Mouse (Mus musculus): Measurements from ENCODE around the gene Asb16.

Asb16 gene

GRCm38 (mm10) chr11:102285095-102285834 is 16.7 kb downstream of the Asb16 start:
- DNase-seq (ENCODE audit: low read depth, low spot score) = no peak

- no peak for DNase-seq (ENCODE audit: low read depth, low spot score)
These were observed 18.9 kb downstream of the Asb16 start for GRCm38 (mm10) chr11:102287485-102287884.

DNA sequence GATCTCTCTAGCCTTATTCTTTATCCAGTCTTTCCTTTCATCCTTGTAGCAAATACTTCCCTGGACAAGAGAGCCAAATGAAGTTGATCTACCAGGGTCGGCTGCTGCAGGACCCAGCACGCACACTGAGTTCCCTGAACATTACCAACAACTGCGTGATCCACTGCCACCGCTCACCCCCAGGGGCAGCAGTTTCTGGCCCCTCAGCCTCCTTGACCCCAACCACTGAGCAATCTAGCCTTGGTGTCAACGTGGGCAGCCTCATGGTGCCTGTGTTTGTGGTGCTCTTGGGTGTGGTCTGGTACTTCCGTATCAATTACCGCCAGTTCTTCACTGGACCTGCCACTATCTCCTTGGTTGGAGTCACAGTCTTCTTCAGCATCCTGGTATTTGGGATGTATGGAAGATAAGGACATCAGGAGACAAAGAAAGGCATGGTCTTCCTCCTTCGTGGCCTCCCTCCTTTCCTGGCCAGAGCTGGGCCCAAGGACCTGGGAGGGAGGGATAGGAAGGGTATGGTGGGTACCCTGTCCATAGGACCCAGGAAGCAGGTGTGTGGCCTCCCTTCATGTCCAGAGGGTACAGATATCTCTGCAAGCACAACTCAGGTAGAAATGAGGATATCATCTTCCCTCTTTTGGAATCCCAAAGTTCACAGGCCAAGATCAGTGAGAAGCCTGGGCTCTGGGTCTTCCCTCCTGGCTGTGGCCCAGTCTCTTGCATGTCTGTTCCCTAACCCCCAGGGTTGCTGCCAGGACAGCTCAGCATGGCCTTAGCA is 19.7 kb downstream of the Asb16 start:
- no peak for DNase-seq (ENCODE audit: low read depth, low spot score)

DNA sequence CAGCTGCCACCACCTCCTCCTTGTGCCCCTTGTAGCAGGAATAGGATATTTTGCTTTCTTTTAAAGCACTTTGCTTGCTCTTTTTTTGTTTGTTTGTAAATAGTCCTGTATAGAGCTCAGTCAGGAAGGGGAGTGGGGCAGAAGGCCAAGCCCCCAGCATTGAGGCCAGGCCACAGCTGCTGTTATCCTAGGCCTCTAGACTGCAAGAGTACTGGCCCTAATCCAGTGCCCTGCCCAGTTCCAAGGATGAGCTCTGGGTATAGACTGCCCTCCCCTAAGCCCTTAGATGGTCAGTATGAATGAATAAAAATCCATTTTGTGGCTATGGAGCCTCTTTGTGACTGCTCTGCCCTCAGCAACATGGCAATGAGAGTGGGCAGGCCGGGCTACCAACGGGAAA is 20.4 kb downstream of the Asb16 start:
- DNase-seq (ENCODE audit: low read depth, low spot score) = no peak

DNA sequence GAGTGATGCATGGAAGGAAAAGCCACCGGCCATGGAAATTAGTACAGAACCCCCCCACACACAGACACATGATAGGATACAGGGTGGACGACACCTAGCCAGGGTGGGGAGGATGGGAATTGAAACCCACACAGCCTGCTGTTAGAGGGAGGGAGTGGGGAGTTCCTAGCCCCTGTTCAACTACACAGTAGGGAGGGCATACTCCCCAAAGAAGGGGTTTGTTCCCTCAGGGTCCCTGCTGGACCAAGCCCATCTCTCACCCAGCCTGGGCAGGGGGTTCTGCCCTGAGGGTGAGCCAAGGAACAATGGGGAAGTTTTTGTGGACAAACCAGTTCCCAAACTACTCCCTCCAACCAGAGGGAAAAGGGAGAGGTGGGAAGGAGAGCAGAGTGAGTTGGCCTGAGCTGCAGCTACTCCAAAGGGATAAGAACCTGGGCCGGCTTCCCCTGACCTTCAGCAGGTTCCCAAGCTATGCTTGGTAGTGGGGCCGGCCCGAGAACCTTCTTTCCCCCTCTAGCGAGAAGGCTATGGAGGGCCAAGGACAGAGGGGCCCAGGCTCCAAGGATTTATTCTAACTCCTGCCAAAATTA is 21.1 kb downstream of the Asb16 start:
- no peak for DNase-seq (ENCODE audit: low read depth, low spot score)

GRCm38 (mm10) chr11:102290141-102290540 is 21.6 kb downstream of the Asb16 start:
- DNase-seq (ENCODE audit: low read depth, low spot score) = no peak

- DNase-seq (ENCODE audit: low read depth, low spot score) = no peak
These were observed 22.6 kb downstream of the Asb16 start for GRCm38 (mm10) chr11:102291051-102291535.

DNA sequence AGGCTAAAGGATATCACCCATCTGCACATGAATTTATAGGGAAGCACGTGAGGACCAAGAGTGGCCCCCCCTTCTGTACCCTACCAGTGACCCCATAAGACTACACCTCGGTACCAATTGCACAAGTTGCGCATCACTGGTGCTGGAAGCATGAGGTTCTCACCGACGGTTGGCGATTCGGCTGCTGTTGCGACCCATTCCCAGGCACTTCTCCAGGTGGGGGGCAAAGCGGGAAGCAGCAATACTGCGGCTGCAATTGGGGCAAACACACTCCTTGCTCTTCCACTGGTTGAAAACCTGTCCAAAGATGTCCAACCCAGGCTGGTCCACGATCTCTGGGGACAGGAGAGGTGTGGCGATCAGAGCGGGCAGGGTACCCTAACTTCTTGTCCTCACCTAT is 25.4 kb downstream of the Asb16 start:
- DNase-seq (ENCODE audit: low read depth, low spot score) = no peak

- DNase-seq (ENCODE audit: low read depth, low spot score) = no peak
These were observed 25.9 kb downstream of the Asb16 start for GRCm38 (mm10) chr11:102294416-102294815.

DNA sequence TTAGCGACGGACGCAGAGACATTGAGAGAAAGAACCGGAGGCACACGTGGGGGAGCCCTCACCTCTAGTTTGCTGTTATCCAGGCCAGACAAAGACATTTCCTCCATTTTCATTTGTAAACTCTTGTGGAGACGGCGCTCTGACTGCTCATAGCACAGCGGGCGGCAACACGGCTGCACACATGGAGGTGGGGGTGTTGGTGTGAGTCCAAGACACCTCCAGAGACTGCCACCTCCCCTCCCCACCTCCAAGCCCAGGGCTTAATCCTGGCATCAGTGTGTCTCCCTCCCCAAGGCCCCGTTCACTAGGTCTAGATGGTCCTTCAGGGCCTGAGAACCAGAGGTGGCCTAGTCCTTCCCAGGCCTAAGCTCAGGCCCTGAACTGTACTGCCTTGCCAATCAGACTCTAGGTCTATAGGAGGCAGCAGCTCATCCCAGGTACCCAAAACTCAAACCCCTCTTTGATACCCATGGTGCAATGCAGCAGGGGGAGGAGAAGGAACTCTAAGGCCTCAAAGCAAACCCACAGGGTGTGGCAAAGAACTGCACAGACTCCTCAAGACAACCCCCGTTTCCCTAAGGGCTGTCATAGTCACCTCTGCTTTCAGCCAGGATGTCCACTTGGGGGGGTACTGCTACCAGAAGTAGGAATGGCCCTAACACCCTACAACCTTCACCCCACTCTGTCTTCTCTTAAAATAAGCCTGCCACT is 26.5 kb downstream of the Asb16 start:
- no peak for DNase-seq (ENCODE audit: low read depth, low spot score)

DNA sequence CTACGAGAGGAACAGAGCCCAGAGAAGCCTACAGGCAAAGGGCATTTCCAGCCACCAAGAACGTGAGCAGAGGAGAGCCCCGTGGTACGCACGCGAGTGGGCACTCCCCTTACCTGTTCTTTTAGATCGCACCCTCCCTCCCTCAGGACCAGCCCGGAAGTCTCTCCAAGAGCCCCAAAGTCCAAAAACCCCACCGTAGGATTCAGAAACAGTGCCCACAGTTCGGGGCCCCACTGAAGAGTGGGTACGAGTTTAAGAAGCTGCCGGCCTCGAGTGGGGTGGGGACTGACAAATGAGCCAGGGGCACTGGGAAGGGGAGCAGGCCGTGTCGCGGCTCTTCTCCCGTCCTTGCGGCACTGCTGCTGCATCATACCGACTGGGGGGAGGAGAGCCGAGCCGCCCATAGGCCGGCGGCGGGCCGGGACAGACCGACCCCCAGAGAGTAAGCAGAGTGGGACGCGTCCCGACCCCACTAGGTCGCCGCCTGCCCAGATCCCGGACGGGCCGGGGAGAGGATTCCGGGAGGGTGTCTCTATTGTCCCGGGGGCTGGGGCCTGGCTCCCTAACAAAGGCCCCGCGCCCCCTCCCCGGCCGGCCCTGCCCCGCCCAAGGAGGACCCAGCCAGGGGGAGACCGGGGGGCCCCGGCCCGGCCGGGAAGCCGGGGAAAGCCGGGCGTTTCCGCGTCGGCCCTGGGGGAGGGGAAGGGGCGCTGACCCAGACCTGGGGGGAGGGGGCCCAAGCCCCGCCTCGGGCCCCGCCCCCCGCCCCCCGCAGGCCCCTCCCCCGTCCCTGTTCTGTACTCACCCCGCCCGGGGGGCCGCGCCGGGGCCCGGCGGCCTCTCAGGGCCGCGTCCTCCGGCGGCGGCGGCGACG is 27.3 kb downstream of the Asb16 start:
- DNase-seq (ENCODE audit: low read depth, low spot score) = no peak

GRCm38 (mm10) chr11:102296491-102297472 is 28.2 kb downstream of the Asb16 start, which contains the start of gene Atxn7l3:
TSS of gene Atxn7l3 (minus strand) at chr11:102296631.
- peak; percentile 96 for DNase-seq (ENCODE audit: low read depth, low spot score)

DNA sequence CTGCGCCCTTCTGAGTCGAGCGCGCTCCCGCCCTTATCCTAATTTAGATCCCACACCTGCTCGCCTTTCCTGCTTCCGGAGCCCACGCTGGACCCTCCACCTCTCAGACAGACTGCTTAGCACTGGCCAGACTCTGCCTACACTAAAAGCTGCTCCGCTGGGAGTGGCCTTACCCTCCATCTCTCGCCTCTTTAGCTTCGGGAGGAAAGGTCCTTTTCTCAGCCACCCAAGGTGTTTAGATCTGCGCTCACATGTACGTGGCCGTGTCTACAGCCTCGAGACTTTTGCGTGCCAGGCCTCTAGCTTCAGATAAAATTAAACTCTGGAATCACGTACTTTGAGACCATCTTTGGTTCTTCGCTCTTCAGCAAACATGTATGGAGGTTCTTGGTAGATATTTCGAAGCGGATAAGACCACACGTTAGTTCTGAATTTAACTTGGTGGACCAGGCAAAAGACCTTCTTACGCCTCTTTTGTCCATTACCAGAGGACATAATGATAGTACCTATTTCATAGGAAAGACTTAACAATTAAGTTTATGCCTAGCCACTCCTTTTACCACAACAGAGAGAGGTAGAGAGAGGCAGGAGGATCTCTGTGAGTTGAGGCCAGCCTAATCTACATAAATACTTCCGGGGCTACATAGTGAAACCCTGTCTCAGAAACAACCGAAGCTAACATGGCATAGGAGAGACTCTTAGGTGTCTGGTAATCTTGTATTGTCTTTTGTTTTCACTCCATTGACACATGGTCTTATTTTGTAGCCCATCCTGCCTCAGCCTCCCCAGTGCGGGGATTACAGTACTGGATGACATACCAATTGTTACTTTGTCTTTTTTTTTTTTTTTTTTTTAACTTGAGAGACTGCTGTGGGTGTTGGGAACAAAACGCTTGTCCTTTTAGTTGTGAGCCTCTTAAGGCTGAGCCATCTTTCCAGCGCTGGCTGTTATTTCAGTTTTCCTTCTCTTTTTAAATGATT is 29.3 kb downstream of the Asb16 start:
- no peak for DNase-seq (ENCODE audit: low read depth, low spot score)

DNA sequence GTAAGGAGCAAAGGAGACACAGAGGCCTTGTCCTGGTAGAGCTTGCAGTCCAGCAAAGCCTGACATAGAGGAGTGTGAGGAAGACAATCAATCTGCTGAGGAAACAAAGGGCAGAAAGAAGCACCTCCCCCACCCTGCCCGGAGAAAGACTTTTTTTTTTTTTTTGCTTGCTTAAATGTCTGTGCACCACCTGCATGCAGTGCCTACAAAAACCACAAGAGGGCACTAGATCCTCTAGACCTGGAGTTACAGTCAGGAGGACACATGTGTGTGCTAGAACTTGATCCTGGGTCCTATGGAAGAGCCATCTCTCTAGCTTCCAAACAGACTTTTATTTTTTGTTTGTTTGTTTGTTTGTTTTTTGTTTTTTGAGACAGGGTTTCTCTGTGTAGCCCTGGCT is 31.3 kb downstream of the Asb16 start:
- DNase-seq (ENCODE audit: low read depth, low spot score) = no peak

DNA sequence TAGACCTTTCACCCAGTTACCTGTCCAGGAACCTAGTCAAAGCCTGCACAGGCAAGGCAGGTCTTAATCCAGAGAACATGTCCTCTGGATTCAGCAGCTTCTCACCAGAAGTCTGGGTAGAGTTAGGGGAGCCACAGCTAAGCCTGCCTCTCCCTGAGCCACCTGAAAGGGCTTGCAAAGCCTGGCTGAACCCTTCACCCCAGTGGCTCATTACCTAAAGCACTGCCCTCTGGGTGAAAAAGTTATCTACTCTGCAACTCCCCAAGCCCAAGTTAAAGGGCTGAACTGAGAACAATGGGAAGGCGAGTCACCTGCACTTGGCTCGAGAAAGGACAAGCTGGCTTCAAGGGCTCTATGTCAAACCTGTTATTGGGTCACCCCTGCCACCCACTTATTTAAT is 35.6 kb downstream of the Asb16 start:
- DNase-seq (ENCODE audit: low read depth, low spot score) = no peak

GRCm38 (mm10) chr11:102305359-102305758 is 36.8 kb downstream of the Asb16 start:
- DNase-seq (ENCODE audit: low read depth, low spot score) = no peak

DNA sequence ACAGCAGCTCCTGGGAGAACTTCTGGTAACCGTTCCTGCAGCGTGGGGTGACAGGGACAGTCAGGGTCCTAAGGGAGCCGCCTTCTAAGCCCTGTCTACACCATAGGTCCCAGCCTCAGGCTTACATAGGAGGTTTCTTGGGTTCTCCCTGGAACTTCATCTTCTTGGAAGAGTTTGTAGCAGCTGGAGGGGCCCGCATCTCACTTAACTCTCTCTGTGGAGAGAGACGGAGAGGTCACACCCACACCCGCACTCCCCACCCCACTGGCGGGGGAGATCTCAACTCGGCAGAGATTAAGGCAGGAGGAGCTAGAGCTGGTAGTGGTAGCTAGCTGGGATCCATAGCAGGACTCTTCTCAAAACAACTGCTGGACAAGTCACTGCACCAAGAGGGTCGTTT is 39.6 kb downstream of the Asb16 start:
- no peak for DNase-seq (ENCODE audit: low read depth, low spot score)

DNA sequence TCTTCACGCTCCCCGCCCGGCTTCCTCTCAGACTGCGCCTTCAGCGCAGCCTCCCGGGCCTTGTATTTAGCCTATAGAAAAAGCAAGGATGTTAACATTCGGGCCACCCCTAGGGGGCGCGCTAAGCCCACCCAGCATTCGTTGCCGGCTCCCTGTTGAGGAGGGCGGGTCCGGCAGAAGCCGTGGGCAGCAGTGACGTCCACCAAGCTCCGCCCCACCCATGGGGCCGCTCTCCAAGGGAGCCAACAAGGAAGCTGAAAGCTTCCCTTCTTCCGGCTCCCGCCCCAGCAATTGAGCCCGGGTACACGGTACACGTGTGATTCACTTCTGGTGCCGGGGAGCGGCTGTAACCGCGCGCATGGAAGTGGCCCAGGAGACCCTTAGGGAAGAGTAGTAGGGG is 40.4 kb downstream of the Asb16 start:
- DNase-seq (ENCODE audit: low read depth, low spot score) = peak; percentile 86
